Mouse (Mus musculus) embryo, embryonic 9.5 days (tissue): Measurements from ENCODE around the gene Ndufa3.
A peak's percentile ranks its signal among the peaks of the same experiment; 100 is the strongest.

Experiments used
- DNase-seq: peaks from one replicate; pipeline ENCODE4 v3.0.0-alpha.2; 2017; ENCODE audit errors: extremely low spot score

Ndufa3 gene

DNA sequence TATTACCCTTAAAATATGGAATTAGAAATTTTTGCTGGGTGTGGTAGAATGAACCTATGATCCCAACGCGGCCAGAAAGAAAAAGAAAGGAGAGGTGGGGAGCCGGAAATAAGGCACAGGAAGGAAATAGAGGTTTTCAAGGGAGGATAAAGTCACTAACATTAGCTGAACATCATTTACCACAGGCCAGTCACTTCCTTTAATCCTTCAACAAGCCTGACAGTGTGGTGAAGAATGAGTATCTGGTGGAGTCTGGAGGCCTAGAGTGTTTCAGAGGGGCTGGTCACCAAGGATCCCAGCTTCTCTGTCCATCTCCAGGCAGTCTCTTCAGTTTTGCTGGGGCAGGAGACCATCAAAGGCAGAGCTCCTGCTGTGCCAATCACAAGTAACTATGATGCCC, 6.7 kb upstream of the Ndufa3 start:
- DNase-seq = no peak

DNA sequence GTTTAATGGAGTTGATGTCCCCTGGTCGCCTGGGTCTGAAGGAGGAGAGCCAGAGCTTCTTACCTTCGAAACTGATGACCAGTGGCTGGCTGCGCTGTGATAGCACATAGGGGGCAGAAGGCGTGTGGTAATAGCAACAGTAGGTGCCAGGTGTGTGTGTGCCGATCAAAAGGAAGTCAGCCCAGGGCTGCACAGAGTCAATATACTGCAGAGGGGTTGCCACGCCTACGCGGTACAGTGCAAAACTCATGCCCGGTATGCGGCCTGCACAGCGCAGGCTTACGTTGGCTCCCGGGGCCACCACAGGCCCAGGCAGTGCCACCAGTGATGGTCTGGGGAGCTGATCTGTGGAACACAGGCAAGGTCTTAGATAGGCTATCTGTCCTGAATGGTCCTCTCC, 6.2 kb upstream of the Ndufa3 start:
- no peak for DNase-seq

- DNase-seq = no peak
These were observed 3.2 kb upstream of the Ndufa3 start for GRCm38 (mm10) chr7:3614021-3614420.

DNA sequence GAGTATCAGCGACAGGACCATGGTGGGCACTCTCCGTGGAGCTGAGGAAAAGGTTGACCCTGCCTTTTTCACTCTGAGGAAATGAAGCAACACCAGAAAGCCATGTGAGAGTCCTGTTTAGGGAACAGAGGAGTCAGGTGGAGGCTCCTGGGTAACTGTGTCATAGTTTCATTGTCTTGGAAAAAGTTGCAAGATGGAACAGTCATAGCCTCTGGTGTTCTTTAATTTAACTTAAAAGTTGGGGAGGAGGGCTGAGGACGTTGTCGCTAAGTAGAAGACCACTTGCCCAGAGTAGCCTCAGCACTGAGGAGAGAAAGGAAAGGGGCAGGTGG, 1.1 kb upstream of the Ndufa3 start, which contains the start of gene Oscar:
Gene Oscar (minus strand): TSS at position 101 of the 332 bp plus-strand sequence.
- no peak for DNase-seq

DNA sequence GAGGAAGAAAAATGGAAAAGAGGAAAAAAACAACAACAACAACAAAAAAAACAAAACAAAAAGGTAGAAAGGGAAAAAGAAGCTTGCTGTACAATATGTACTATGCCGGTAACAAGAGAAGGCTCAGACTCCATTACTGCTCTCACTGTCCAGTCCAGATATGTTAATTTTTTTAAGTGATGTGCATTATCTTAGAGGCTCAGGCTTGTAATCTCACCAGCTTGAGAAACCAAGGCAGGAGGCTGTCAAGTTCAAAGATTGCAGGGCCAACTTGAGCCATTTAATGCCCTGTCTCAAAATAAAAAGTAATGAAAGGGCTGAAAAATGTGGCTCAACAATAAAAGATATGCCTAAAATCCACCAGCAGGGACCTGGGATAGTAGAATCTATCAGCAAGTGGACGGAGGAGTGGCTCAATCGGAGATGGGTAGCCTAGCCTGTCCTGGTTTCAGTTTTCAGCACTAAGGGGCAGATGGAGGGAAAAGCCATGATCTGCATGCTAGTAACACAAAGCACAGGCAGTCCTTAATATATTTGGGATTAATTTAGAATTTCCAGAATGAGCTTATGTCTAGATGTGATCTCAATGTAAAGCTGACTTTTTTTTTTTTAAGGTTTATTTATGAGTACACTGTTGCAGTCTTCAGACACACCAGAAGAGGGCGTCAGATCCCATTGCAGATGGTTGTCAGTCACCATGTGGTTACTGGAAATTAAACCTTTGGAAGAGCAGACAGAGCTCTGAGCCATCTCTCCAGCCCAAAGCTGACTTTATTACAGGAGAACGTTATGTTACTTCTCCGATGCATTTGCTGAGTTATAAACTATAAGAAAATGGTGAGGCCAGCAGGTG, 558 bp upstream of the Ndufa3 start:
- no peak for DNase-seq

DNA sequence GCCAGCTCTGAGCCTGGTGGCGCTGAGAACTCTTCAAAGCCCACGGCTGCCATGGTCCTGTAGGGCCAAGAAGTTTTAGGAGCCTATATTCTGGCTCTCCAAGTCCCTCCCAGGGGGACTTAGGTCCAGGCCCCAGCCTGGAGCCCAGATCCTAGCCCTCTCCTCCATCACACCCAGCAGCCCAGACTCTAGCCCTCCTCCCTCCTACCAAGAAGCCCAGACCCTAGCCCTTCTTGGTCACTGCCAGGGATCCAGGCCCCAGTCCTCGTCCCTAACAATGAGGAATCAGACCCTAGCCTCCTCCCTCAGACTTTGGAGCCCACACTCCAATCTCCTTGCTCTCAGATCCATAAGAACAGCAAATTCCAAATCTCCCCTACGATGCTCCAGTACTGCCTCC, 11.9 kb downstream of the Ndufa3 start:
- DNase-seq = peak; percentile 22

GRCm38 (mm10) chr7:3629543-3630477, 12.6 kb downstream of the Ndufa3 start, which contains the start of the genes Tfpt and Prpf31:
TSS of gene Tfpt (minus strand) at chr7:3629929.
TSS of gene Prpf31 (plus strand) at chr7:3629985.
- DNase-seq = peak; percentile 95

DNA sequence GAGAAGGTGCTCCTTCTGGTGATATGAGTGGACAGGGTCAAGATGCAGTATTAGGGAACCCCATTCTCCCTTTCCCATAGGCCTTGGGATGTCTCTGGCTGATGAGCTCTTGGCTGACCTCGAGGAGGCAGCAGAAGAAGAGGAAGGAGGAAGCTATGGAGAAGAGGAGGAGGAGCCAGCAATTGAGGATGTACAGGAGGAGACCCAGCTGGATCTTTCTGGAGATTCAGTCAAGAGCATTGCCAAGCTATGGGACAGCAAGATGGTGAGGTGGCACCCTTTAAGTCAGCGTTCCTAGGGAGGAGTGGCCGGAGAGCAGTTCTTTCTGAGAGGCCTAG, 13.3 kb downstream of the Ndufa3 start:
- no peak for DNase-seq

DNA sequence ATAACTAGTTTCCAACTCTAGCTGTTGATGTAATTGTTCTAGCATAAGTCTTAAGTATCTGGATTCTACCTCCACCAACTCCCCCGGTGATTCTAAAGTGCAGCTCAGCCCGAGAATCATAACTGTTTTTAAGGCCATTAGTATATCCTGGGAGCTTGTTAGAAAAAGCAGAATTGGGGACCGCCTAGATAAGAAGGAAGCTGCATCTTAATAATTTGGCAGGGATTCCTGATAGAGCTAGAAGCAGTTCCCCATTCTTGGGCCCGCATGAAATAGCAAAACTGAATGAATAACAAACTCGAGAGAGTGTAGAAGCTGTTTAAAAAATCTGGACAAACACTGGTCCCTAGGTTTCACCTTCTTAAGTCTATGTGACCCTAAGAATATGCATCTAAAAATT, 26.2 kb downstream of the Ndufa3 start:
- no peak for DNase-seq

GRCm38 (mm10) chr7:3643843-3644242, 26.7 kb downstream of the Ndufa3 start:
- no peak for DNase-seq

- no peak for DNase-seq
These were observed 27.1 kb downstream of the Ndufa3 start for GRCm38 (mm10) chr7:3644348-3644671.

- peak; percentile 96 for DNase-seq
These were observed 27.7 kb downstream of the Ndufa3 start, which contains the start of gene Cnot3 for GRCm38 (mm10) chr7:3644672-3645487. TSS of gene Cnot3 (plus strand) at chr7:3645268.

GRCm38 (mm10) chr7:3645488-3646025, 28.4 kb downstream of the Ndufa3 start:
- DNase-seq = no peak

GRCm38 (mm10) chr7:3646188-3646587, 29.0 kb downstream of the Ndufa3 start:
- DNase-seq = no peak

DNA sequence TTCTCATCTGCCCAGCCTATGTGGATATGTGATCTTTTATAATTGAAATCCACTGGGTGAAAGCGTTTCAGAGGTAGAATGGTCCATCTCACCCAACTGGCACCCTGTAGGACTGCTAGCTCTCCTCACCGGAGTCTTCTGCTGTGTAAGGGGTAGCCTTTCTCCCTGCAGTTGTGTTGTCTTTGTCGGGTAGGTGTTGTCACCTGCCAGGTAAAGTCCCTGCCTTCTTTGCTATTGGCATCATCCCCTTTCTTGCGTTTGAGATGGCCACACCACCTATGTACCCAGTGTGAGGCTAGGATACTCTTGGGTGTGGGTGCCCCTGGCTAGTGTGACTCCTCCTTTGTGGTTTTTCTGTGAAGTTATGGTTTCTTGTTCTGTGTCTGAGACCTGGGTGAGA, 29.5 kb downstream of the Ndufa3 start:
- no peak for DNase-seq

GRCm38 (mm10) chr7:3656966-3657365, 39.8 kb downstream of the Ndufa3 start:
- no peak for DNase-seq

DNA sequence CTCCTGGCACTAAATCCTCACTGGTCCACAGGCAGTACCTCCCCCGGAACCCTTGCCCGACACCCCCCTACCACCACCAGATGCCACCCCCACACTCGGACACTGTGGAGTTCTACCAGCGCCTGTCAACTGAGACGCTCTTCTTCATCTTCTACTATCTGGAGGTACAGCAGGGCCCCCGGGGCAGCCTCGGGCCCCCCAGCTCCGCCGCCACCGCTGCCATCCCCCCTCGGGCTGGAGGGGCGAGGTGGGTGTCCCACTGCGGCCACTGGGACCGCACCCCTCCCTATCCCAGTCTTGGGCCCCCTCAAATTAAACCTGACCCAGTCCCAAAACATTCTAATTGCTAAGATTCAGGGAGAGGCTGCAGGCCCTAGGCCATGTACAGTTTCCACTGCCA, 41.4 kb downstream of the Ndufa3 start:
- no peak for DNase-seq

GRCm38 (mm10) chr7:3664524-3665214, 47.5 kb downstream of the Ndufa3 start:
- DNase-seq = no peak

DNA sequence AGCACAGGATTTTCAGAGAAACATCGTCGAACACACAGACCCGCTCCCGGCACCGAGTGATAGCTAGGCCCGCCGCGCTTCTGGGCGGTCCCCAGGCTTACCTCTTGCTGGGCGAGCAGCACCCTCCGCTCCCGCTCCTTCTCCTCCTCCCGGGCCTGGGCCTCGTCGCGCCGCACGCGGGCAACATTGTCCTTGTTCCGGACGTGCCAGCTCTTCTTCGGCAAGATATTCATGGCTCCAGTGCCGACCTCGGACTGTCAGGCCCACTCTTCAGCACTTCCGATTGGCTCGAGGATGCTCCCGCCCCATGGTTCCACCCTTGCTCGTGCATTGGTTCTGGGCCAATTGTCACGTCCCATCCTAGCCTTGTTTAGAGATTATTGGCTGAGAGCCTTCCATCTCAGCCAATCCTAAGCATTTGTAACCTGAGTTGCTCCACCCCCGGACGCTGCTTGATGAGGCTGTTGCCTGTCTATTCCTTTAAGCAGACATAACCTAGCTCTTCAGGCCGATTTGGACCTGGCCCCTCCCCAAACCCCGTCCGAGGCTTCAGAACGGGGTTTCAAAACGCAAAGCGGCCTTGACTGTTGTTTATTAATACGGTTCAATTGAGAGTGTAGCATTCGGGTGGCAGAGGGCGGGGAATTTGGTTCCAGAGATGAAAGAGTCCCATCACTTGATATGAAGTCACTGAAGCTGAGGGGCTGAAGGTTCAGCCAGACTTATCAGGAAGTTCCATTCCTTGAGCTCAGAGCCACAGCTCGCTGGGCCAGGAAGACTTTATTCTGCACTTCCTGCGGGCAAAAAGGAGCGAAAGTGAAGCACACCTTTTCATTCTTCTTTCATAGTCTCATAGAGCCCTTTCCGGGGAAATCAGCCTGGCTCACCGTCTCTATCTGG, 48.3 kb downstream of the Ndufa3 start, which contains the start of gene Leng1:
Gene Leng1 (minus strand): TSS at position 626 of the 900 bp plus-strand sequence.
- peak; percentile 93 for DNase-seq

DNA sequence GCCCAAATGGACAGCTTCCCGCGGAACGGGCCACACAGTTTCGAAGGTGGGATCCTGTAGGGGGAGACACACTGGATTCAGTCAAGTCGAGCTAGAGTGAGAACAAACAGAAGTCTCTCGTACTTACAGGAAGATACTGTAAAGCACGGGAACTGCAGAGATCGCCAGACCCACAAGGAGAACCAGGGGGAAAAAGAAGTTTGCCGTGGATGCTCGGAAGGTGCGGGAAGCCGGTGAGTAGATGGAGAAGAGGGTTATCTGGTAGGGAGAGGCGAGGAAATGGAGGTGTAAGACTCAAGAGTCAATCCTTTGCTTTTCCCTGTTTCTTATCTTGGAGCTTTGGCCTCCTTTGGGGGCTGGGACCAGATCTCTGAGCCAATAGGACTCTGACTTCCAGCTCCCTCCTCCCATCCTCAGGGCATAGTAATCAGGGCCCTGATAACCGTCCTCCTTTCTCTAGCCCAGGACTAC, 49.8 kb downstream of the Ndufa3 start:
- DNase-seq = peak; percentile 30
